Mouse (Mus musculus) liver, embryonic 12.5 days (tissue): ENCODE results near the gene Dmrtb1. TPM values are rescaled to one million over a fixed set of nuclear protein-coding genes. Genes with fewer than 3 reads are reported as not detected.

Experiments used
- ATAC-seq: fragments of 200-750 bp; cut with Nextera tagmentation; 2 replicates; pipeline ENCODE4 v1.8.0; 2017; ENCODE audit warnings: moderate number of reproducible peaks, mild to moderate bottlenecking, moderate library complexity
- H3K27ac ChIP-seq: fragments of 300-500 bp; sonication (generic); 2 replicates; pipeline ENCODE4 v1.5.1; 2016; ENCODE audit warnings: mild to moderate bottlenecking
- H3K27me3 ChIP-seq: fragments of 300-500 bp; sonication (generic); replicated peaks from 2 replicates; pipeline ENCODE4 v1.6.1; 2016; ENCODE audit warnings: mild to moderate bottlenecking, moderate library complexity
- H3K36me3 ChIP-seq: fragments of 300-500 bp; sonication (generic); 2 replicates; pipeline ENCODE4 v1.6.1; 2016; ENCODE audit warnings: mild to moderate bottlenecking, moderate library complexity
- H3K4me1 ChIP-seq: fragments of 300-500 bp; sonication (generic); 2 replicates; pipeline ENCODE4 v1.6.1; 2016
- H3K4me2 ChIP-seq: fragments of 300-500 bp; sonication (generic); 2 replicates; pipeline ENCODE4 v1.6.1; 2016; ENCODE audit warnings: mild to moderate bottlenecking, moderate library complexity
- H3K4me3 ChIP-seq: fragments of 300-500 bp; sonication (generic); 2 replicates; pipeline ENCODE4 v1.5.1; 2016; ENCODE audit warnings: mild to moderate bottlenecking, moderate library complexity
- H3K9ac ChIP-seq: fragments of 300-500 bp; sonication (generic); 2 replicates; pipeline ENCODE4 v1.6.1; 2016; ENCODE audit warnings: mild to moderate bottlenecking, moderate library complexity
- H3K9me3 ChIP-seq: fragments of 300-500 bp; sonication (generic); replicated peaks from 2 replicates; pipeline ENCODE4 v1.6.1; 2016; ENCODE audit warnings: mild to moderate bottlenecking, moderate library complexity
- WGBS: fragments of 180-500 bp; shearing (Covaris S2); methylation state at CpG from one replicate; pipeline ENCODE4 v1.1.7; 2016; ENCODE audit not compliant: insufficient replicate concordance; 5-methylcytosine and 5-hydroxymethylcytosine counted together
- polyA plus RNA-seq: library from polyadenylated mRNA; unstranded; fragments of >200 nt; fragmentation: Nextera tagmentation; extraction: Ambion mirVana; gene quantifications from 2 replicates; pipeline ENCODE4 v1.2.1, GENCODE M21; 2016

Dmrtb1 gene
- polyA plus RNA-seq, 1 experiment from 2014 or later, result not detected

- Histone ChIP-seq H3K9ac (no peak overlapping the region), H3K4me1 (peaks cover 7% of the 10 kb centered on the region; the same call in 1 of the 2 replicates), H3K9me3 (no peaks in the 10 kb centered on the region), H3K27me3 (peaks cover 75% of the 10 kb centered on the region), H3K27ac (no peak overlapping the region), H3K4me3 (no peak overlapping the region), H3K36me3 (no peaks in the 10 kb centered on the region), H3K4me2 (no peak overlapping the region)
- 56% methylated on average over 10 of the region's 10 CpGs for whole genome bisulfite sequencing
- no peak for ATAC-seq
These were observed 8.4 kb downstream of the Dmrtb1 start for GRCm38 (mm10) chr4:107675645-107676044.

GRCm38 (mm10) chr4:107674322-107674644 is 9.7 kb downstream of the Dmrtb1 start:
- Histone ChIP-seq H3K4me3 (no peak overlapping the region), H3K4me2 (no peak overlapping the region), H3K9me3 (no peaks in the 10 kb centered on the region), H3K4me1 (peaks cover 7% of the 10 kb centered on the region; the same call in 1 of the 2 replicates), H3K27ac (no peak overlapping the region), H3K9ac (no peak overlapping the region), H3K36me3 (no peaks in the 10 kb centered on the region), H3K27me3 (peaks cover 69% of the 10 kb centered on the region)
- 32% methylated on average over 5 of the region's 5 CpGs for WGBS
- ATAC-seq, result no peak

GRCm38 (mm10) chr4:107673638-107674321 is 10.2 kb downstream of the Dmrtb1 start:
- Histone ChIP-seq H3K4me2 (no peak overlapping the region), H3K9ac (no peak overlapping the region), H3K27me3 (peaks cover 64% of the 10 kb centered on the region), H3K36me3 (no peaks in the 10 kb centered on the region), H3K27ac (no peak overlapping the region), H3K9me3 (no peaks in the 10 kb centered on the region), H3K4me1 (peaks cover 7% of the 10 kb centered on the region; the same call in 1 of the 2 replicates), H3K4me3 (no peak overlapping the region)
- ATAC-seq, result no peak
- WGBS, result 20% methylated on average over 23 of the region's 23 CpGs

- no peaks in the 10 kb centered on the region for H3K36me3 ChIP-seq
- H3K4me1 ChIP-seq, result peaks cover 7% of the 10 kb centered on the region; the same call in 1 of the 2 replicates
- H3K4me3 ChIP-seq, result no peak overlapping the region
- 53% methylated on average over 5 of the region's 5 CpGs for WGBS
- no peaks in the 10 kb centered on the region for H3K9me3 ChIP-seq
- ATAC-seq, result no peak
- no peak overlapping the region for H3K9ac ChIP-seq
- H3K4me2 ChIP-seq, result no peak overlapping the region
- H3K27ac ChIP-seq, result no peak overlapping the region
- H3K27me3 ChIP-seq, result peaks cover 47% of the 10 kb centered on the region
These were observed 13.3 kb downstream of the Dmrtb1 start for GRCm38 (mm10) chr4:107670731-107671130.

DNA sequence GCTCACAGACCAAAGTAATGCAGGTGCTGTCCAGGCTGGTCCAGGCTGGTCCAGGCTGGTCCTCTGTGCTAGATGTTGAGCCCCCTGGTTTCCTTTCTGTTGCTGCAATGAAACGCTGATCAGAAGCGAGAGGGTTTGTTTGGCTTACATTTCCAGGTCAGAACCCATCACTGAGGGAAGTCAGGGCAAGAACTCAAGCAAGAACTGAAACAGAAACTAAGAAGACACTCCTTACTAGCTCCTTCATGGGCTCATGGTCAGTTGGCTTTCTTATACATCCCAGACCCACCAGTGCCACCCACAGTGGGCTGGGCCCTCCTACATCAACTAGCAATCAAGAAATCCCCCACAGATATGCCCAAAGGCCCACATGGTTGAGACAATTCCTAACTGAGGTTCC is 15.5 kb downstream of the Dmrtb1 start:
- ATAC-seq, result no peak
- no peak overlapping the region for H3K27ac ChIP-seq
- H3K9ac ChIP-seq, result no peak overlapping the region
- H3K4me2 ChIP-seq, result no peak overlapping the region
- H3K4me3 ChIP-seq, result no peak overlapping the region
- peaks cover 34% of the 10 kb centered on the region for H3K27me3 ChIP-seq
- no peaks in the 10 kb centered on the region for H3K9me3 ChIP-seq
- 70% methylated on average over 2 of the region's 2 CpGs for WGBS
- no peaks in the 10 kb centered on the region for H3K36me3 ChIP-seq
- no peaks in the 10 kb centered on the region for H3K4me1 ChIP-seq

- no peak overlapping the region for H3K4me3 ChIP-seq
- no peak overlapping the region for H3K9ac ChIP-seq
- WGBS, result 80% methylated on average over 11 of the region's 11 CpGs
- ATAC-seq, result no peak
- no peak overlapping the region for H3K4me2 ChIP-seq
- no peaks in the 10 kb centered on the region for H3K36me3 ChIP-seq
- no peak overlapping the region for H3K27ac ChIP-seq
- H3K27me3 ChIP-seq, result peaks cover 11% of the 10 kb centered on the region
- no peaks in the 10 kb centered on the region for H3K4me1 ChIP-seq
- no peaks in the 10 kb centered on the region for H3K9me3 ChIP-seq
These were observed 23.4 kb downstream of the Dmrtb1 start for GRCm38 (mm10) chr4:107660649-107661048.

- ATAC-seq, result no peak
- H3K4me2 ChIP-seq, result peak overlapping the region; percentile 66
- H3K9ac ChIP-seq, result 0 out of 2 replicates have a peak overlapping the region, but pooled peaks have one; percentile 22
- H3K4me1 ChIP-seq, result peaks cover 18% of the 10 kb centered on the region
- H3K4me3 ChIP-seq, result 0 out of 2 replicates have a peak overlapping the region, but pooled peaks have one; percentile 32
- no peak overlapping the region for H3K27ac ChIP-seq
- no peaks in the 10 kb centered on the region for H3K9me3 ChIP-seq
- H3K27me3 ChIP-seq, result peaks cover 44% of the 10 kb centered on the region; the same call in 1 of the 2 replicates
- 66% methylated on average over 5 of the region's 5 CpGs for WGBS
- H3K36me3 ChIP-seq, result no peaks in the 10 kb centered on the region
These were observed 30.8 kb downstream of the Dmrtb1 start for GRCm38 (mm10) chr4:107653280-107653643.

- Histone ChIP-seq H3K27ac (no peak overlapping the region), H3K9ac (0 out of 2 replicates have a peak overlapping the region, but pooled peaks have one; percentile 22), H3K4me2 (peak overlapping the region; percentile 66), H3K36me3 (no peaks in the 10 kb centered on the region), H3K27me3 (peaks cover 42% of the 10 kb centered on the region; the same call in 1 of the 2 replicates), H3K9me3 (no peaks in the 10 kb centered on the region), H3K4me1 (peaks cover 18% of the 10 kb centered on the region), H3K4me3 (peak overlapping the region; percentile 32; the same call in 1 of the 2 replicates)
- 3% methylated on average over 7 of the region's 7 CpGs for WGBS
- peak; percentile 93 for ATAC-seq
These were observed 31.3 kb downstream of the Dmrtb1 start for GRCm38 (mm10) chr4:107652598-107653279.

DNA sequence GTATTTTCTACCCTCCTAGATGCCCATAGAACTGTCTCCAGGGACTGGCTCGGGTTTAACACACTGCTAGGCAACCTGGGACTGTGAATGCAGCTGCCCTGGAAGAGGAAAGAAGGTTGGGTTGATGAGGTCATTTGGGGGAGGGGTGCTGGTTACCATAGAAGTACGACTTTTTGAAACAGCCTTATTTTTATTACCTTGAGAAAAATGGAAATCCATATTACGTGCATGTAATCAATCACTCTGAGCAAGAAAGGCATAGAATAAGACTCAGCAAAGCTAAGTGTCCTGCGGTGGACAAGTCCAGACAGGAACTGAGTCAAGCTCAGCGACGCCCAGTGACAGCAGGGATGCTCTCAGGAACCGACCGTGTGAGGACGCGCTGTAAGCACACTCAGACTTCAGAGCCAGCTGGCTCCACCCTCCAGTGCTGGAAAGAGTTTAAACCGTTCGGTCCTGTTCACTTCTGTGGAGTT is 33.0 kb downstream of the Dmrtb1 start:
- Histone ChIP-seq H3K27me3 (peaks cover 33% of the 10 kb centered on the region; the same call in 1 of the 2 replicates), H3K9ac (no peak overlapping the region), H3K36me3 (no peaks in the 10 kb centered on the region), H3K4me2 (no peak overlapping the region), H3K9me3 (no peaks in the 10 kb centered on the region), H3K27ac (no peak overlapping the region), H3K4me1 (peaks cover 18% of the 10 kb centered on the region), H3K4me3 (no peak overlapping the region)
- no peak for ATAC-seq
- 42% methylated on average over 12 of the region's 12 CpGs for WGBS

GRCm38 (mm10) chr4:107648959-107649485 is 35.0 kb downstream of the Dmrtb1 start:
- H3K36me3 ChIP-seq, result no peaks in the 10 kb centered on the region
- H3K9me3 ChIP-seq, result no peaks in the 10 kb centered on the region
- no peak overlapping the region for H3K9ac ChIP-seq
- no peak overlapping the region for H3K4me3 ChIP-seq
- 59% methylated on average over 5 of the region's 5 CpGs for WGBS
- H3K4me1 ChIP-seq, result peaks cover 18% of the 10 kb centered on the region
- H3K27me3 ChIP-seq, result peaks cover 26% of the 10 kb centered on the region; the same call in 1 of the 2 replicates
- H3K27ac ChIP-seq, result no peak overlapping the region
- no peak for ATAC-seq
- H3K4me2 ChIP-seq, result no peak overlapping the region

GRCm38 (mm10) chr4:107641624-107642023 is 42.4 kb downstream of the Dmrtb1 start:
- Histone ChIP-seq H3K4me1 (no peaks in the 10 kb centered on the region), H3K9ac (no peak overlapping the region), H3K27me3 (peaks cover 17% of the 10 kb centered on the region; the same call in 1 of the 2 replicates), H3K4me3 (no peak overlapping the region), H3K27ac (no peak overlapping the region), H3K4me2 (no peak overlapping the region), H3K9me3 (no peaks in the 10 kb centered on the region), H3K36me3 (no peaks in the 10 kb centered on the region)
- 69% methylated on average over 4 of the region's 4 CpGs for WGBS
- ATAC-seq, result no peak

DNA sequence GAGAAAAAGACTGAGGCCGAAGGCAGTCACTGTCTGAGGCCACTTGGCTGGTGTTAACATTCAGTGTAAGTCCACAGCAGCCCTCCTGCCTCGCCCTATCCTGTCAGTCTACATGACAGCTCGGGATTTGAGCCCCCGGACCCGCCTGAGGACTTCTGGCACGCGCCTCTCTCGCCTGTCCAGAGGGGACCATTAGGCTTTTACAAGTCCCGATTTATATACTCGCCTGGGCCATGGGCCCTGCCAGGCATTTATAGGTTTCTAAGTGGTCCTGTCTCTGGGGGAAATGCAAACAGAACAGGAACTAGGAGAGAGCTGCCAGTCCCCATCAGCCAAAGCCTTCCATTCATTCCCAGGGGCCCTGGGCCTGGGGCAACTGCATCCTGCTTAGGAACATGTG is 45.7 kb downstream of the Dmrtb1 start:
- H3K27me3 ChIP-seq, result peaks cover 21% of the 10 kb centered on the region
- H3K9me3 ChIP-seq, result no peaks in the 10 kb centered on the region
- H3K27ac ChIP-seq, result no peak overlapping the region
- no peaks in the 10 kb centered on the region for H3K4me1 ChIP-seq
- 75% methylated on average over 10 of the region's 10 CpGs for WGBS
- H3K9ac ChIP-seq, result no peak overlapping the region
- H3K4me3 ChIP-seq, result no peak overlapping the region
- no peaks in the 10 kb centered on the region for H3K36me3 ChIP-seq
- ATAC-seq, result no peak
- no peak overlapping the region for H3K4me2 ChIP-seq
